Mouse (Mus musculus) erythroblast, embryonic 14.5 days (primary cell): Measurements from ENCODE around the gene Nox4.

Experiments
- GATA1 ChIP-seq: IDR thresholded peaks from 2 replicates; pipeline ENCODE4 v1.6.1; 2012; ENCODE audit warnings: low read length, inconsistent platforms, mixed read lengths
- TAL1 ChIP-seq: IDR thresholded peaks from 3 replicates; pipeline ENCODE4 v1.6.1; 2012; ENCODE audit warnings: low read length, inconsistent platforms, mixed read lengths

DNA sequence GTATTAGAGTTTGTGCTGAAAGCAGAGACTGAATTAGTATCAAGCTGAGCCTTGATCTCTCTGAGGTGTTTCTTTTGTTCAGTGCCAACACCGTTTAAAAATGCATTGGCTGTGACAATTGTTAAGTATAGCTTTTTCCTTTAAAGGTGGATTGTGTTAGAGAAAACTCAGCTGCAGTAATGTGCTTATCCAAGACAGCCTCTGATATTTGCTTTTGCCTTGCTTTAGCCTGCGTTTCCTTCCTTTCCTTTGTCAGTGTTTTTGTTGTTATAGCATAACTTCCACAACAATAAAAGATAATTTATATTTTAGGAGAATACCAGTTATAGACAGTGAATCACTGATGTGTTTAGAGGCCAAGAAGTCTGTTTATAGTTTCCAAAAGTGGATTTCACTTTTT lies 106.9 kb downstream of the Nox4 start:
- TF ChIP-seq GATA1, result no peak
- no peak for TF ChIP-seq TAL1
